Mouse (Mus musculus): Measurements from ENCODE around the gene AL732309.1.
"Not testable (repeated sequence)": the region's sequence is repeated elsewhere in the genome, so short reads cannot be mapped to it uniquely, and the experiment has no call there.

Gene AL732309.1

DNA sequence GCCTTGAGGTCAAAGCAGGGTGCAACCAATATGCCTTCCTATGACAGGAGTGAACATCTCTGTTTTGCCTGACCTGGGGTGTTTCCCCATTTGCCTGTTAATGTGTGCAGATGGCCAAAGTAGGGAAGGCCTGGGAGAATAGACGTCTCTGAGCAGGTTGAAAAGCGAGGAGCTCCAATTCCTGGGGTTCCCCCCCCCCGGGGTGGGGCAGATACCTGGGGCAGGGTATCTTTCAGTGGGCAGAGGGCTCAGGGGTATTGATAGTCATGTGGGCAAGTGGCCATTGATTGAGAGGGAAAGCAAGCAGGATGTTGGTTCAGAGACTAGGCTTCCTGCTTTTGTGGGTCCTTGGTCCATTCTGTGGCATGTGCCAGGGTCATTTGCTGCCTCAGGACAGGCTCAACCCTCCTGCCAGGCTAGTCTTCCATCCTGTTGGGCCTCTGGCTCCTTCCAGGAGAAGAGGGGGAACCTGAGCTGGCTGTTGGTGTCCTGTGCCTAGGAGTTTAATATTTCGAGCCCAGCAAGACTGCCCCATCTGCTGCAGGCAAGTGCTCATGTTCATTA is 21.2 kb upstream of the AL732309.1 start:
- no peak for DNase-seq (ENCODE audit: low read depth, low spot score)

DNA sequence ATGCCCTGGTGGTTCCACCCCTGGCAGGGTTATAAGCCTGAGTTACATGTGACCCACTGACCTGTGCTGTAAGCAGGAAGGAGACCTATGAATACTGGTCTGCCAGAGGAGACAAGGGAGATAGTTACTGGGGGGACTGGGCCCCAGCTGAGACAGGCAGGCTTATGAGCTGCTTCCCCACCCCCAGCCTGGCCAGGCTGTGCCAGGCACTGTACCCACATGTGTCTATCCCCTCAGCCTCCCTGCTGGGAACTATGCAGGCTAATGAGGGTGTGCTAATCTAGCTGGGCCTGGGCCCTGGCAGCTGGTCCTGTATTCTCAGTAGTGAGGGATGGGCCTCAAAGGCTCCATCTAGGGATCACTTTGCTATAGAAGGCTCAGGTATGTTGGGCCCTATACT is 20.6 kb upstream of the AL732309.1 start:
- DNase-seq (ENCODE audit: low read depth, low spot score), result no peak

GRCm38 (mm10) chr2:25266720-25267119 is 20.1 kb upstream of the AL732309.1 start:
- no peak for DNase-seq (ENCODE audit: low read depth, low spot score)

DNA sequence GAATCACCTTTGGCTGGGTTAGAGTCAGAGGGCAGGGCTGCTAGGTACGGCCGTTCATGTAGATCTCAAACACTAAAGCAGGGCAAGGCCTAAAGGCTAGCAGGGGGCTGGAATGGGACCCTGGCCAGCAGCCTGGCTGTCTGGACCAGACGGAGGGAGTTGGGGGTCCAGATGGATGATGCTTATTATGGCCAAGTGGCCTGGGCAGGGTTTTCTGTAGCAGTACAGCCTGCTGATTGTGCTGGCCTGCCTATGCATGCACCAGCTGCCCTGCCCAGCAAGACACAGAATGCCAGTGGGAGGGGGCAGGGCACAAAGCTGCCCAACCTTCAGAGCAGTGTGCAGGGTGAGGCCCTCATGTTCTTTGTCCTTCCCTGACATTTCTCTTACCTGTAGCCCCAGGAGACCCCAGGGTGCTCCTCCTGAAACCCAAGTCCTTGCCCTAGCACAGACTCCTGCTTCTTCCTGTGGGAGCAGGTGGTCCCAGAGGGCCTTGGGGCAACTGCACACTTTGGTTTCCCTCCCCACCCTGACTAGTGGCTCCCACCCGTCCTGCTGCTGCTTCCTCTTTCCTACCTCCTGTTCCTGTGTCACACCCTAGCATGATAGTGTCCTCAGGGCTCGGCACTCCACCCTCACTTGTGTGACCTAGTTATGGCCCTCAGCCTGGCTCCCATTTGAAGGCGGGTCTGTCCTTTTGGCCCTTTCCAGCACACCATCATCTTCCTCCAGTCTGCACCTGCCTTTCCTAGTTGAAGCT is 19.4 kb upstream of the AL732309.1 start:
- DNase-seq (ENCODE audit: low read depth, low spot score), result no peak

GRCm38 (mm10) chr2:25264851-25265250 is 18.2 kb upstream of the AL732309.1 start:
- no peak for DNase-seq (ENCODE audit: low read depth, low spot score)

- DNase-seq (ENCODE audit: low read depth, low spot score), result no peak
These were observed 17.6 kb upstream of the AL732309.1 start for GRCm38 (mm10) chr2:25264286-25264660.

DNA sequence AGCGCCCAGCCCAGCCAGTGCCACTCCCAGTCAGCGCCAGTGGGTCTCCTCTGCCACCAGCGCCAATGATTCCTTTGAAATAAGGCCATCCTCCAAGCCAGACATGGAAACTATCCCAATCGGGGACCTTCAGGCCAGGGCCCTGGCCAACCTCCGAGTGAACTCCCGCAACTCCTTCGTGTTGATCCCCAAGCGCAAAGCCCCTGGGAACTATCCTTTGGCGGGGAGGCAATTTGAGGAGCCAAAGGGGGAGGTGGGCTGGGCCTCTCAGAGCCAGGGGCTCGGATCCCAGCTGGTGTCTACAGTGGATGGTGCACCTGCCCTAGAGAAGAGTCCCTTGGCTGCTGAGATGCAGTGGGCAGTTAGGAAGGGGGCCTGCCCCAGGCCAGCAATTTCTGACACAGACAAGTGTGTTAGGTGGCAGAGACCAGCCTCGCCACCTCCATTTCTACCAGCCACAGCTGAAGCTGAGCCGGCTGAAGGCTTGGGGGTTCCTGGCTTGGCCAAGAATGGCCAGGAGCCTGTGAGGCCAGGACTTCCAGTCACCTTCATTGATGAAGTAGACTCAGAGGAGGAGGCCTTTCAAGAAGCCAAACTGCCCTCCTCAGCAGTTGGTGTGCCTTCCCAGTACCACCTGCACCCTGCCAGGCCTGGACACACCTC is 17.1 kb upstream of the AL732309.1 start:
- no peak for DNase-seq (ENCODE audit: low read depth, low spot score)

- DNase-seq (ENCODE audit: low read depth, low spot score), result peak; percentile 81
These were observed 16.3 kb upstream of the AL732309.1 start for GRCm38 (mm10) chr2:25262795-25263622.

- peak; percentile 96 for DNase-seq (ENCODE audit: low read depth, low spot score)
These were observed 15.7 kb upstream of the AL732309.1 start, which contains the start of gene Tprn for GRCm38 (mm10) chr2:25262291-25262767. Gene Tprn (plus strand): TSS chr2:25262618.

- DNase-seq (ENCODE audit: low read depth, low spot score), result no peak
These were observed 15.2 kb upstream of the AL732309.1 start for GRCm38 (mm10) chr2:25261870-25262269.

DNA sequence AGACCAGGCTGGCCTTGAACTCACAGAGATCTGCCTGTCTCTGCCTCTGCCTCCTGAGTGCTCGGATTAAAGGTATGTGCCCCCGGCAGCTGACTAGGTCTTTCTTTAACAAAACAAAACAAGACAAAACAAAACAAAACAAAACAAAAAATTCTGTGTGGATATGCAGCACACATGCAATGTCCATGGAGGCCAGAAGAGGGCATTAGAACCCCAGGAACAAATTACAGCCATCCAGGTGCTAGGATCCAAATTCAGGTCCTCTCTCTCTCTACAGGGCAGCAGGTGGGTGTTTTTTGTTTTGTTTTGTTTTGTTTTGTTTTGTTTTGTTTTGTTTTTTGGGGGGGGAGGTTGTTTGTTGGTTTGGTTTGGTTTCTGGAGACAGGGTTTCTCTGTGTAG is 12.2 kb upstream of the AL732309.1 start:
- DNase-seq (ENCODE audit: low read depth, low spot score), result peak; percentile 63

GRCm38 (mm10) chr2:25257250-25257649 is 10.6 kb upstream of the AL732309.1 start:
- DNase-seq (ENCODE audit: low read depth, low spot score), result not testable (repeated sequence)

DNA sequence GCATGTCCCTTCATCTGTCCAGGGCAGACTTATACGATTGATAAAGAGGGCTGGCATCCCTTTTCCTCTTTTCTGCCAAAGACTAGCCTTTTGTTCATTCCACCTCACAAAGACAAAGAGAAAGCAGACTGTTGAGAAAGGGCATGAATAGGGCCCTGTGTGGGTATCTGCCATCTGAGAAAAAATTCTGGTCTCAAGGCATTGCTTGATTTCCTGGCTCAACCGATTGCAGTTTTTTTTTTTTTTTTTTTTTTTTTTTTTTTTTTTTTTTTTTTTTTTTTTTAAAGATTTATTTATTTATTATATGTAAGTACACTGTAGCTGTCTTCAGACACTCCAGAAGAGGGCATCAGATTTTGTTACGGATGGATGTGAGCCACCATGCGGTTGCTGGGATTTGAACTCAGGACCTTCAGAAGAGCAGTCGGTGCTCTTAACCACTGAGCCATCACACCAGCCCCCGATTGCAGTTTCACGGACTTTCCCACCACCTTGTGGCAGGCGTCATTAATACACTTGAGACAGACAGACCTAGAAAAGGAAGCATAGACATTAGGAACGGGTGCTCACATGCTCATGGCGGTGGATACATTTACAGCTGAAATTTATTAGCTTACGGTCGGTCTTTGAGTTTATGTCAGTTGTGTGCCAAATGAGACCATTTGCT is 9.9 kb upstream of the AL732309.1 start:
- peak; percentile 83 for DNase-seq (ENCODE audit: low read depth, low spot score)

DNA sequence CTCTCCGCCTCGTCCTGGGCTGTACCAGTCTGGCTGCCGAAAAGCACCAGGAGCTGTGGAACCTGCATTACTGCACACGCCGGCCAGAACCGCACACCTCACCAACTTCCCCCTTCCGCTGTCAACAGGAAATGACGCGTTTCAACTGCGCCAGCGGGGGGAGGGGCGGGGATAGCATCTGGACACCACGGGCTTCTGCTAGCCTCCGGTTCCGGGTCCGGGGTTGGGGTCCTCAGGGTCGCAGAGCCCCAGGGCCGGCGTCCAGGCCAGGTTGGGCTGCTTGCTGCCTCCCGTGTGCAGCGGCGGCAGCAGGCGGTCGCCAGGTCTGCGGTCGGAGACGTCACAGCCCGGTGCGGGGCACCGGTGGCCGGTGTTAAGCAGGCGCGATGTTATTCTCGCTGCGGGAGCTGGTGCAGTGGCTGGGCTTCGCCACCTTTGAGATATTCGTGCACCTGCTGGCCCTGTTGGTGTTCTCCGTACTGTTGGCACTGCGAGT is 8.7 kb upstream of the AL732309.1 start, which contains the start of gene Tmem203:
Gene Tmem203, plus strand, starts transcription at position 156 of the 496 bp plus-strand sequence.
- DNase-seq (ENCODE audit: low read depth, low spot score), result peak; percentile 95

DNA sequence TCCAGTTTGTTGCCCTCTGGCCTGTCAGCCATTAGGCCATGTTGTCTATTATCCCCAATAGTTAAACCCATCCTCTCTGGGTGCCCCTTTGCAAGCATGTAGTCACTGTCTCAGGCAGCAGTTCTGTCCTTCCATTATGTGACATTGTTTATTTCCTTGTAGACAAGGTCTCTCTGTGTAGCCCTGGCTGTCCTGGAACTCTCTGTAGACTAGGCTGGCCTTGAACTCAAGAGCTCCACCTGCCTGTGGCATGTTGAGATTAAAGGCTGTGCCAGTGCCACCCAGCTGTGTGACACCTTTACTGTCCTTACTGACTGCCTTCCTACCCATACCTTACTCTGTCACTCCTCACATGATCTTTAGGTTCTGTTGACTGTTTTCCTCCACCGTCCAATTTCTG is 5.7 kb upstream of the AL732309.1 start:
- peak; percentile 65 for DNase-seq (ENCODE audit: low read depth, low spot score)

DNA sequence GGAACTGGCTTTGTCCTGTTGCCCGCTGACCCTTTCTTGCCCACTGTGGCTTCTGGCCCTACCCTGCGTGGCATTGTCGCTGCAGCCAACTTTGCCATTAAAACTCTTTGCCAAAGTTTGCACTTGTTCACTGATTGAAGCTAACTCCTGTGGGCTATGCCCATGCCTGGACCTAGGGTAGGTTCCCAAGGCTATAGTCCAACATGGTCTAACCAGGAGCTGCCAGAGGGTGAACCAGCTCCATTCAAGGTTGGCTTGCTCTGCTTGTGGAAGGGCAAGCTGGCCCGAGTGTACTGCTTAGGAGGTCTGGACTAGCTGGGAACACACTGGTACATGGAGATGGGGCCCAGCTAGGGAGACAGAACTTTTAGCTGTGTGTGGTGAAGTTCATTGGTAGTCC is 2.5 kb downstream of the AL732309.1 start:
- DNase-seq (ENCODE audit: low read depth, low spot score), result no peak

DNA sequence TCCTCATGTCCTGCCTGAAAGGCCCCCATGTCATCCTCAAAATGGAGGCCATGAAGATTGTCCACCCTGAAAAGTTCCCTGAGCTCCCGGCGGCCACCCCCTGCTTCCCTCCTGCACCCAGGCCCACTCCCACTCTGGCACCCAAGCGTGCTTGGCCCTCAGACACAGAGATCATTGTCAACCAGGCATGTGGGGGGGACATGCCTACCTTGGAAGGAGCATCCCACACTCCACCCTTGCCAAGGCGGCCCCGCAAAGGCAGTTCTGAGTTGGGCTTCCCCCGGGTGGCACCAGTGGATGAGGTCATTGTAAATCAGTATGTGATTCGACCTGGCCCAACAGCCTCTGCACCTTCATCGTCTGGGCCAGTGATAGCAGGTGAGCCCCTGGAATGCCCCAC is 3.3 kb downstream of the AL732309.1 start:
- no peak for DNase-seq (ENCODE audit: low read depth, low spot score)

GRCm38 (mm10) chr2:25242101-25242506 is 4.6 kb downstream of the AL732309.1 start, which contains the start of the genes Rnf208 and Cysrt1:
Gene Rnf208 (plus strand): TSS chr2:25242255.
Gene Cysrt1 (minus strand): TSS chr2:25242452.
- DNase-seq (ENCODE audit: low read depth, low spot score), result peak; percentile 66

- peak; percentile 46 for DNase-seq (ENCODE audit: low read depth, low spot score)
These were observed 5.3 kb downstream of the AL732309.1 start for GRCm38 (mm10) chr2:25241438-25241775.

GRCm38 (mm10) chr2:25240723-25241437 is 5.8 kb downstream of the AL732309.1 start:
- peak; percentile 80 for DNase-seq (ENCODE audit: low read depth, low spot score)

All from CD4-positive, CD25-positive, alpha-beta regulatory T cell, adult 2 months (primary cell).